Mouse (Mus musculus) kidney, embryonic 15.5 days (tissue): ENCODE data around the gene B9d2. TPM values are rescaled to one million over a fixed set of nuclear protein-coding genes. Genes with fewer than 3 reads are reported as not detected.

Experiments used
- ATAC-seq: fragments of 200-750 bp; cut with Nextera tagmentation; replicated peaks from 2 replicates; pipeline ENCODE4 v1.8.0; 2017; ENCODE audit warnings: moderate TSS enrichment; ENCODE audit not compliant: low FRiP score
- H3K27ac ChIP-seq: fragments of 300-500 bp; sonication (generic); 2 replicates; pipeline ENCODE4 v1.5.1; 2015; ENCODE audit warnings: mild to moderate bottlenecking, inconsistent platforms
- H3K27me3 ChIP-seq: fragments of 300-500 bp; sonication (generic); 2 replicates; pipeline ENCODE4 v1.6.1; 2015; ENCODE audit warnings: inconsistent platforms
- H3K36me3 ChIP-seq: fragments of 300-500 bp; sonication (generic); 2 replicates; pipeline ENCODE4 v1.6.1; 2015; ENCODE audit warnings: inconsistent platforms
- H3K4me1 ChIP-seq: fragments of 300-500 bp; sonication (generic); 2 replicates; pipeline ENCODE4 v1.6.1; 2015; ENCODE audit warnings: inconsistent platforms
- H3K4me2 ChIP-seq: fragments of 300-500 bp; sonication (generic); 2 replicates; pipeline ENCODE4 v1.6.1; 2015; ENCODE audit warnings: moderate library complexity, mild to moderate bottlenecking, inconsistent platforms
- H3K4me3 ChIP-seq: fragments of 300-500 bp; sonication (generic); replicated peaks from 2 replicates; pipeline ENCODE4 v1.5.1; 2015; ENCODE audit warnings: mild to moderate bottlenecking, inconsistent platforms
- H3K9ac ChIP-seq: fragments of 300-500 bp; sonication (generic); 2 replicates; pipeline ENCODE4 v1.6.1; 2015; ENCODE audit warnings: mild to moderate bottlenecking, inconsistent platforms
- H3K9me3 ChIP-seq: fragments of 300-500 bp; sonication (generic); replicated peaks from 2 replicates; pipeline ENCODE4 v1.6.1; 2016; ENCODE audit warnings: inconsistent platforms
- WGBS: fragments of 180-500 bp; shearing (Covaris S2); methylation state at CpG from one replicate; pipeline ENCODE4 v1.1.7; 2015; ENCODE audit warnings: mixed read lengths; 5-methylcytosine and 5-hydroxymethylcytosine counted together
- polyA plus RNA-seq: library from polyadenylated mRNA; unstranded; fragments of >200 nt; fragmentation: Nextera tagmentation; extraction: Ambion mirVana; gene quantifications from 2 replicates; pipeline ENCODE4 v1.2.1, GENCODE M21; 2015

Gene B9d2
- polyA plus RNA-seq, 1 experiment from 2014 or later, result 32.3 TPM

GRCm38 (mm10) chr7:25707581-25708292 is 27.2 kb downstream of the B9d2 start:
- WGBS, result 18% methylated on average over 15 of the region's 15 CpGs
- Histone ChIP-seq H3K36me3 (peaks cover 8% of the 10 kb centered on the region), H3K27ac (peak overlapping the region; percentile 81), H3K27me3 (peaks cover 13% of the 10 kb centered on the region), H3K4me1 (peaks cover 76% of the 10 kb centered on the region), H3K4me3 (no peak overlapping the region), H3K9ac (no peak overlapping the region), H3K9me3 (no peaks in the 10 kb centered on the region), H3K4me2 (peak overlapping the region; percentile 35; the same call in 1 of the 2 replicates)
- ATAC-seq, result peak; percentile 19

- Histone ChIP-seq H3K9me3 (no peaks in the 10 kb centered on the region), H3K27me3 (no peaks in the 10 kb centered on the region), H3K36me3 (peaks cover 30% of the 10 kb centered on the region), H3K9ac (peak overlapping the region; percentile 31; the same call in 1 of the 2 replicates), H3K4me3 (no peak overlapping the region), H3K4me1 (peaks cover 59% of the 10 kb centered on the region), H3K27ac (no peak overlapping the region; the same call in 1 of the 2 replicates), H3K4me2 (peak overlapping the region; percentile 30; the same call in 1 of the 2 replicates)
- 14% methylated on average over 12 of the region's 12 CpGs for WGBS
- ATAC-seq, result no peak
Measured at GRCm38 (mm10) chr7:25709961-25710360, 29.4 kb downstream of the B9d2 start.

- Histone ChIP-seq H3K4me3 (no peak overlapping the region), H3K4me1 (peaks cover 53% of the 10 kb centered on the region), H3K27ac (peak overlapping the region; percentile 33), H3K27me3 (no peaks in the 10 kb centered on the region), H3K9me3 (no peaks in the 10 kb centered on the region), H3K36me3 (peaks cover 36% of the 10 kb centered on the region), H3K9ac (0 out of 2 replicates have a peak overlapping the region, but pooled peaks have one; percentile 31), H3K4me2 (peak overlapping the region; percentile 30)
- peak; percentile 24; the same call in 1 of the 2 replicates for ATAC-seq
- WGBS, result 6% methylated on average over 6 of the region's 7 CpGs
Measured at GRCm38 (mm10) chr7:25710519-25711130, 30.0 kb downstream of the B9d2 start.

- Histone ChIP-seq H3K36me3 (peaks cover 42% of the 10 kb centered on the region), H3K4me2 (no peak overlapping the region; the same call in 1 of the 2 replicates), H3K4me3 (no peak overlapping the region), H3K27me3 (no peaks in the 10 kb centered on the region), H3K9me3 (no peaks in the 10 kb centered on the region), H3K27ac (0 out of 2 replicates have a peak overlapping the region, but pooled peaks have one; percentile 33), H3K4me1 (peaks cover 47% of the 10 kb centered on the region), H3K9ac (no peak overlapping the region)
- peak; percentile 26; the same call in 1 of the 2 replicates for ATAC-seq
- 59% methylated on average over 5 of the region's 5 CpGs for WGBS
Measured at GRCm38 (mm10) chr7:25711165-25711564, 30.6 kb downstream of the B9d2 start.

GRCm38 (mm10) chr7:25711731-25712197 is 31.2 kb downstream of the B9d2 start:
- Histone ChIP-seq H3K27ac (0 out of 2 replicates have a peak overlapping the region, but pooled peaks have one; percentile 33), H3K4me3 (no peak overlapping the region), H3K4me1 (peaks cover 41% of the 10 kb centered on the region), H3K36me3 (peaks cover 48% of the 10 kb centered on the region), H3K9me3 (no peaks in the 10 kb centered on the region), H3K4me2 (no peak overlapping the region), H3K27me3 (no peaks in the 10 kb centered on the region), H3K9ac (no peak overlapping the region)
- WGBS, result 33% methylated on average over 7 of the region's 7 CpGs
- ATAC-seq, result no peak

GRCm38 (mm10) chr7:25712801-25713200 is 32.2 kb downstream of the B9d2 start:
- Histone ChIP-seq H3K9me3 (no peaks in the 10 kb centered on the region), H3K27me3 (no peaks in the 10 kb centered on the region), H3K36me3 (peaks cover 49% of the 10 kb centered on the region), H3K4me3 (no peak overlapping the region), H3K4me2 (no peak overlapping the region), H3K4me1 (peaks cover 39% of the 10 kb centered on the region), H3K27ac (no peak overlapping the region), H3K9ac (no peak overlapping the region)
- no peak for ATAC-seq
- WGBS, result 87% methylated on average over 9 of the region's 9 CpGs

GRCm38 (mm10) chr7:25714581-25714980 is 34.0 kb downstream of the B9d2 start:
- Histone ChIP-seq H3K4me2 (no peak overlapping the region), H3K36me3 (peaks cover 49% of the 10 kb centered on the region), H3K27me3 (no peaks in the 10 kb centered on the region), H3K4me3 (no peak overlapping the region), H3K9me3 (no peaks in the 10 kb centered on the region), H3K27ac (no peak overlapping the region), H3K9ac (no peak overlapping the region), H3K4me1 (peaks cover 43% of the 10 kb centered on the region)
- no peak for ATAC-seq
- WGBS, result 88% methylated on average over 8 of the region's 8 CpGs

GRCm38 (mm10) chr7:25715731-25716271 is 35.2 kb downstream of the B9d2 start:
- no peaks in the 10 kb centered on the region for H3K9me3 ChIP-seq
- H3K36me3 ChIP-seq, result peaks cover 56% of the 10 kb centered on the region
- H3K9ac ChIP-seq, result no peak overlapping the region
- H3K4me3 ChIP-seq, result no peak overlapping the region
- WGBS, result 96% methylated on average over 22 of the region's 22 CpGs
- no peaks in the 10 kb centered on the region for H3K27me3 ChIP-seq
- no peak overlapping the region for H3K27ac ChIP-seq
- no peak for ATAC-seq
- peaks cover 37% of the 10 kb centered on the region for H3K4me1 ChIP-seq
- H3K4me2 ChIP-seq, result no peak overlapping the region

GRCm38 (mm10) chr7:25717478-25717877 is 36.9 kb downstream of the B9d2 start:
- Histone ChIP-seq H3K4me1 (peaks cover 25% of the 10 kb centered on the region), H3K27me3 (no peaks in the 10 kb centered on the region), H3K9ac (peak overlapping the region; percentile 68; the same call in 1 of the 2 replicates), H3K36me3 (peaks cover 67% of the 10 kb centered on the region), H3K9me3 (no peaks in the 10 kb centered on the region), H3K4me3 (peak overlapping the region; percentile 86), H3K27ac (no peak overlapping the region), H3K4me2 (peak overlapping the region; percentile 83)
- 96% methylated on average over 3 of the region's 3 CpGs for WGBS
- no peak for ATAC-seq

- no peaks in the 10 kb centered on the region for H3K9me3 ChIP-seq
- H3K9ac ChIP-seq, result peak within 1 kb of the TSS; percentile 68
- H3K36me3 ChIP-seq, result peaks cover 67% of the 10 kb centered on the region
- no peaks in the 10 kb centered on the region for H3K27me3 ChIP-seq
- peak within 1 kb of the TSS; percentile 92 for H3K27ac ChIP-seq
- 5% methylated on average over 32 of the region's 32 CpGs for WGBS
- H3K4me3 ChIP-seq, result peak within 1 kb of the TSS; percentile 86
- ATAC-seq, result peak; percentile 88
- H3K4me2 ChIP-seq, result peak within 1 kb of the TSS; percentile 83
- peaks cover 25% of the 10 kb centered on the region for H3K4me1 ChIP-seq
Measured at GRCm38 (mm10) chr7:25718788-25719417, 38.3 kb downstream of the B9d2 start, which contains the start of gene Ccdc97. TSS of gene Ccdc97 (minus strand) at chr7:25719088.

GRCm38 (mm10) chr7:25719761-25720610 is 39.4 kb downstream of the B9d2 start:
- H3K4me3 ChIP-seq, result no peak overlapping the region
- H3K36me3 ChIP-seq, result peaks cover 67% of the 10 kb centered on the region
- no peaks in the 10 kb centered on the region for H3K9me3 ChIP-seq
- WGBS, result 60% methylated on average over 10 of the region's 10 CpGs
- ATAC-seq, result no peak
- H3K4me2 ChIP-seq, result peak overlapping the region; percentile 83
- no peaks in the 10 kb centered on the region for H3K27me3 ChIP-seq
- no peak overlapping the region for H3K9ac ChIP-seq
- H3K27ac ChIP-seq, result peak overlapping the region; percentile 92; the same call in 1 of the 2 replicates
- H3K4me1 ChIP-seq, result peaks cover 25% of the 10 kb centered on the region
